Mouse (Mus musculus): ENCODE data around the gene Dixdc1. TPM values are rescaled to one million over a fixed set of nuclear protein-coding genes. Genes with fewer than 3 reads are reported as not detected.

Dixdc1 gene
- polyA plus RNA-seq, 1 experiment from 2014 or later = 11.9 TPM

DNA sequence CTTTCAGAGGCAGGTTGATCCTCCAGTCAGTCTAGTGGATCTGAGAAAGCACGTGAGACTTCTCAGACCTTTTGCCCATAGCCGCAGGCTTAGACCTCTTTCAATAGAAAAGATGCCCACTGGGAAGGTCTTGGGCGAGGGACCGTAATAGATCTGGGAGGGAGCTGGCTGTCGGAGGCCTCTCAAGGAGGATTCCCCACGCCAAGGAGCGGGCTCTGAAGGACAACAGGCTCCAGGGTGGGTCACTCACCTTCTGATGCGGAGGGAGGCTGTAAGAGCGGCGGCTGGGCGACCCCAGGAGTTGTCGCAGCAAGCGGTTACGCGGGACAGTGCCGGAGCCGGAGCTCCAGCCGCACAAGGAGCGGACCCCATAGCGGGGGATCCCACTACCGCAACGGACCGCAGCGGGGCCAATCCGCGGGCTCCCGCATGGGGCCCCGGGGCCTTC lies 80.4 kb downstream of the Dixdc1 start:
- Histone ChIP-seq H3K9ac (ENCODE audit: low read length) (peak overlapping the region; percentile 94), H3K27ac (replicated peaks in 1 of 2; ENCODE audit: control insufficient read depth in 1 of 2, insufficient read depth in 1 of 2, low read depth in 2 of 2, low read length in 2 of 2) (peak overlapping the region; percentile 73 to 91), H3K4me1 (ENCODE audit: control insufficient read depth in 2 of 2, insufficient read depth in 2 of 2, low read length in 2 of 2) (peaks cover 3% of the 10 kb centered on the region in 2 experiments; a peak in 3 of 4 replicates), H3K27me3 (ENCODE audit: control insufficient read depth, insufficient read depth, low read length) (no peaks in the 10 kb centered on the region), H3K9me3 (ENCODE audit: control insufficient read depth, low read length) (no peaks in the 10 kb centered on the region), H3K4me3 (ENCODE audit: control insufficient read depth in 1 of 2, insufficient read depth in 1 of 2, low read depth in 1 of 2, low read length in 2 of 2) (peak overlapping the region; percentile 64 to 78), H3K4me2 (ENCODE audit: low read length) (peak overlapping the region; percentile 67), H3K36me3 (ENCODE audit: control insufficient read depth, insufficient read depth, low read length) (peaks cover 38% of the 10 kb centered on the region)
- peak; percentile 64 for ATAC-seq (ENCODE audit: insufficient number of reproducible peaks, insufficient read depth, low FRiP score, low read depth)
- under 1% methylated on average over 28 of the region's 28 CpGs for WGBS

DNA sequence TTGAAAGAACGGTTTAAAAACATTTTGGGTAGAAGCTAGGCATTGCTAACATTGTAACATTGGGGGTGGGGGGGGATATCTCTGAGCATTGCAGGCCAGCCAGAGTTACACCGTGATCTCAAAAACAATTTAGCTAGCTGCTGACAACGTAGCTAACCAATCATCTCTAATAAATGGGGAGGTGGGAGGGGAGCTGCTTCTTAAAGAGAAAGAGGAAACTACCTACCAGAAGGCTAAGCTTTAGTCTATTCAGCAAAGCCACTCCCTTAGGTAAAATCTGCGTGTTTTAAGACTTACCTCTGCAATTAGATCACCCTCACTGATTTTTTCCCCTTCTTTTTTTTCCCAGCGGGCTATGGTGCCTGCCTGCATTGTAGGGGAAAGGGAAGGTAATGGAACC lies 80.9 kb downstream of the Dixdc1 start:
- Histone ChIP-seq H3K36me3 (ENCODE audit: control insufficient read depth, insufficient read depth, low read length) (peaks cover 44% of the 10 kb centered on the region), H3K9me3 (ENCODE audit: control insufficient read depth, low read length) (no peaks in the 10 kb centered on the region), H3K4me1 (ENCODE audit: control insufficient read depth in 2 of 2, insufficient read depth in 2 of 2, low read length in 2 of 2) (peaks cover 3% of the 10 kb centered on the region in 2 experiments; a peak in 3 of 4 replicates), H3K4me3 (ENCODE audit: control insufficient read depth in 1 of 2, insufficient read depth in 1 of 2, low read depth in 1 of 2, low read length in 2 of 2) (peak overlapping the region; percentile 64 to 78), H3K27me3 (ENCODE audit: control insufficient read depth, insufficient read depth, low read length) (no peaks in the 10 kb centered on the region), H3K4me2 (ENCODE audit: low read length) (peak overlapping the region; percentile 67), H3K9ac (ENCODE audit: low read length) (peak overlapping the region; percentile 94), H3K27ac (replicated peaks in 1 of 2; ENCODE audit: control insufficient read depth in 1 of 2, insufficient read depth in 1 of 2, low read depth in 2 of 2, low read length in 2 of 2) (peak overlapping the region in 1 of 2 experiments; percentile 91; a peak in 2 of 4 replicates)
- WGBS = 14% methylated on average over 5 of the region's 5 CpGs
- ATAC-seq (ENCODE audit: insufficient number of reproducible peaks, insufficient read depth, low FRiP score, low read depth) = no peak

DNA sequence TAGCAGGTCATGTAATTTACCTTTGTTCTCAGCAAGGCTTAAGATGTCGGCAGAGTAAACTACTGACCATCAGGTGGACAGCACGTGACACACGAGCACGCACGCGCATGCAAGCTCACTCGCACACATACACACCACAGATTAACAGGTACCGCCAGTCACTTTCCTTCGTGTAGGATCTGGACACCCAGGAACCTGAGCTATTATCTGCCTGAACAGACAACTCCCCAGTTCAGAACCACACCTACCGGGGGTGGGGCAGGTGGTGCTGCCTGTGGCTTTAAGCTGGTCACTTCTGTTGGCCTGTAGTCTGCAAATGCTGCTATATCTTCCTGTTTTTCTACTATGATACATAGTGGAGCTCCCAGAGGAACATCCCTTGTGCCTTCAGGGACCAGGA lies 88.8 kb downstream of the Dixdc1 start:
- H3K4me3 ChIP-seq (ENCODE audit: control insufficient read depth in 1 of 2, insufficient read depth in 1 of 2, low read depth in 1 of 2, low read length in 2 of 2) = no peak overlapping the region
- no peaks in the 10 kb centered on the region for H3K4me1 ChIP-seq (ENCODE audit: control insufficient read depth in 2 of 2, insufficient read depth in 2 of 2, low read length in 2 of 2)
- H3K27me3 ChIP-seq (ENCODE audit: control insufficient read depth, insufficient read depth, low read length) = no peaks in the 10 kb centered on the region
- no peak overlapping the region for H3K27ac ChIP-seq (replicated peaks in 1 of 2; ENCODE audit: control insufficient read depth in 1 of 2, insufficient read depth in 1 of 2, low read depth in 2 of 2, low read length in 2 of 2)
- 93% methylated on average over 10 of the region's 10 CpGs for WGBS
- H3K9ac ChIP-seq (ENCODE audit: low read length) = no peak overlapping the region
- H3K9me3 ChIP-seq (ENCODE audit: control insufficient read depth, low read length) = no peaks in the 10 kb centered on the region
- no peak for ATAC-seq (ENCODE audit: insufficient number of reproducible peaks, insufficient read depth, low FRiP score, low read depth)
- H3K36me3 ChIP-seq (ENCODE audit: control insufficient read depth, insufficient read depth, low read length) = peaks cover 98% of the 10 kb centered on the region
- no peak overlapping the region for H3K4me2 ChIP-seq (ENCODE audit: low read length)

DNA sequence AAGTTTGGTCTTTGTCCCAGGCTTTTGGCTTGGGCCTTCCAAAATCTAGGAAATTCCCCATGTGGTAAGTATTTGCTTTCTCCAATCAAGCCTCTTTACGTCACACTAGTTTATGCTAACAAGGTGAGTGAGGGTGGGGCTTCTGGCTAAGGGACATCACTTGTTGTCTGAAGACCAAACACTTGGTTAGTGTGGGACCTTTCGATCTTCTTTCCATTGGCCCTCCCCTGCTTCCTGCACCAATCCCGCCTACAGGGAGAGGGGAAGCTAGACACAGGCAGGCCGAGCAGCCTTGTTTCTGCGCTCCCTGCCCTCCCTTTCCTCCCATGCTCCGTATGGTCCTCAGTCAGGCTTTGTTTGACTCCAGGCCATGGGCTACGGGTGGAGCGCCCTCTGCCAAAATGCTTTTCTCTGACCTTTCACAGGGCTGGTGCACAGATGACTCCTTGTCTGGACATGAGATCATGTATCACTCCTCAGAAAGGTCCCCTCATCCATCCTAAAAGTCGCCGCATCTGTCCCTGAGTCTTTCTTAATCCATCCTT lies 92.4 kb downstream of the Dixdc1 start:
- Histone ChIP-seq H3K9ac (ENCODE audit: low read length) (no peak overlapping the region), H3K36me3 (ENCODE audit: control insufficient read depth, insufficient read depth, low read length) (peaks cover 98% of the 10 kb centered on the region), H3K27ac (replicated peaks in 1 of 2; ENCODE audit: control insufficient read depth in 1 of 2, insufficient read depth in 1 of 2, low read depth in 2 of 2, low read length in 2 of 2) (no peak overlapping the region), H3K27me3 (ENCODE audit: control insufficient read depth, insufficient read depth, low read length) (no peaks in the 10 kb centered on the region), H3K4me3 (ENCODE audit: control insufficient read depth in 1 of 2, insufficient read depth in 1 of 2, low read depth in 1 of 2, low read length in 2 of 2) (no peak overlapping the region), H3K4me2 (ENCODE audit: low read length) (no peak overlapping the region), H3K4me1 (ENCODE audit: control insufficient read depth in 2 of 2, insufficient read depth in 2 of 2, low read length in 2 of 2) (no peaks in the 10 kb centered on the region), H3K9me3 (ENCODE audit: control insufficient read depth, low read length) (no peaks in the 10 kb centered on the region)
- 84% methylated on average over 10 of the region's 10 CpGs for WGBS
- ATAC-seq (ENCODE audit: insufficient number of reproducible peaks, insufficient read depth, low FRiP score, low read depth) = no peak

DNA sequence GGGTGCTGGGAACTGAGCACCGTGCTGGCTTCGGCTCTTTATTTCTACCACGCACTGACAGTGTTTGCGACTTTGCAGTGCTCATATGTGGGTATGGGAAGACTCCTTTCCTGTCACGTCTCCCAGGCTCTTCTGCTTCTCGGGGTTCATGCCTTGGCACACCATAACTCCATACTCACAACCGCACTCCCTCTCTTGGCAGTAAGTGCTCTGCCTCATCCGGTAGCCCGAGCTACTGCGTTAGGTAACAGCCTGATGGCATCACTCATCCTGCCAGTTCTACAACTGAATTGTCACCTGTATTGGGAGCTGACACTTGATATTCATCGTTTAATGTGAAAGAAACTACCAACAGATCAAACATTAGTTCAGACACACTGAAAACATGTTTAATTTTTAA lies 105.0 kb downstream of the Dixdc1 start:
- H3K9ac ChIP-seq (ENCODE audit: low read length) = no peak overlapping the region
- no peak overlapping the region for H3K4me3 ChIP-seq (ENCODE audit: control insufficient read depth in 1 of 2, insufficient read depth in 1 of 2, low read depth in 1 of 2, low read length in 2 of 2)
- no peaks in the 10 kb centered on the region for H3K27me3 ChIP-seq (ENCODE audit: control insufficient read depth, insufficient read depth, low read length)
- WGBS = 95% methylated on average over 11 of the region's 11 CpGs
- peaks cover 62% of the 10 kb centered on the region for H3K36me3 ChIP-seq (ENCODE audit: control insufficient read depth, insufficient read depth, low read length)
- no peak overlapping the region for H3K27ac ChIP-seq (replicated peaks in 1 of 2; ENCODE audit: control insufficient read depth in 1 of 2, insufficient read depth in 1 of 2, low read depth in 2 of 2, low read length in 2 of 2)
- ATAC-seq (ENCODE audit: insufficient number of reproducible peaks, insufficient read depth, low FRiP score, low read depth) = no peak
- no peaks in the 10 kb centered on the region for H3K4me1 ChIP-seq (ENCODE audit: control insufficient read depth in 2 of 2, insufficient read depth in 2 of 2, low read length in 2 of 2)
- no peak overlapping the region for H3K4me2 ChIP-seq (ENCODE audit: low read length)
- no peaks in the 10 kb centered on the region for H3K9me3 ChIP-seq (ENCODE audit: control insufficient read depth, low read length)

DNA sequence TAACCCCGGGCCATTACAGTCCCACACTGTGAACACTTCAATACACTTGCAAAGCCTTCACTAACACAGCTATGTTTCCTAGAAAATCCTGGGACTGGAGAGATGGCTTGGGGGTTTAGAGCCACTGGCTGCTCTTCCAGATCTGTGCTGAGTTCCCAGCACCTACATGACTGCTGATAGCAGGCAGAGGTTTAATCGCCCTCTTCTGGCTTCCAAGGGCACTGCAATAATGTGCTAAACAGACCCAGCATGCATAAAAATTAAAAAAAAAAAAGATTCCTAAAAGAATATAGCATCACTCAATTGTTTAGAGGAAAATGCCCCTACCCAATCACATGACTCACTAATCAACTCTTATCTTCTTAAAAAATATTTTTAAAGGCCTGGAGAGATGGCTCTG lies 106.3 kb downstream of the Dixdc1 start:
- no peak overlapping the region for H3K4me2 ChIP-seq (ENCODE audit: low read length)
- H3K4me3 ChIP-seq (ENCODE audit: control insufficient read depth in 1 of 2, insufficient read depth in 1 of 2, low read depth in 1 of 2, low read length in 2 of 2) = no peak overlapping the region
- no peak overlapping the region for H3K9ac ChIP-seq (ENCODE audit: low read length)
- ATAC-seq (ENCODE audit: insufficient number of reproducible peaks, insufficient read depth, low FRiP score, low read depth) = no peak
- no peaks in the 10 kb centered on the region for H3K27me3 ChIP-seq (ENCODE audit: control insufficient read depth, insufficient read depth, low read length)
- 54% methylated on average over 2 of the region's 2 CpGs for WGBS
- no peak overlapping the region for H3K27ac ChIP-seq (replicated peaks in 1 of 2; ENCODE audit: control insufficient read depth in 1 of 2, insufficient read depth in 1 of 2, low read depth in 2 of 2, low read length in 2 of 2)
- no peaks in the 10 kb centered on the region for H3K4me1 ChIP-seq (ENCODE audit: control insufficient read depth in 2 of 2, insufficient read depth in 2 of 2, low read length in 2 of 2)
- H3K36me3 ChIP-seq (ENCODE audit: control insufficient read depth, insufficient read depth, low read length) = peaks cover 51% of the 10 kb centered on the region
- H3K9me3 ChIP-seq (ENCODE audit: control insufficient read depth, low read length) = no peaks in the 10 kb centered on the region

DNA sequence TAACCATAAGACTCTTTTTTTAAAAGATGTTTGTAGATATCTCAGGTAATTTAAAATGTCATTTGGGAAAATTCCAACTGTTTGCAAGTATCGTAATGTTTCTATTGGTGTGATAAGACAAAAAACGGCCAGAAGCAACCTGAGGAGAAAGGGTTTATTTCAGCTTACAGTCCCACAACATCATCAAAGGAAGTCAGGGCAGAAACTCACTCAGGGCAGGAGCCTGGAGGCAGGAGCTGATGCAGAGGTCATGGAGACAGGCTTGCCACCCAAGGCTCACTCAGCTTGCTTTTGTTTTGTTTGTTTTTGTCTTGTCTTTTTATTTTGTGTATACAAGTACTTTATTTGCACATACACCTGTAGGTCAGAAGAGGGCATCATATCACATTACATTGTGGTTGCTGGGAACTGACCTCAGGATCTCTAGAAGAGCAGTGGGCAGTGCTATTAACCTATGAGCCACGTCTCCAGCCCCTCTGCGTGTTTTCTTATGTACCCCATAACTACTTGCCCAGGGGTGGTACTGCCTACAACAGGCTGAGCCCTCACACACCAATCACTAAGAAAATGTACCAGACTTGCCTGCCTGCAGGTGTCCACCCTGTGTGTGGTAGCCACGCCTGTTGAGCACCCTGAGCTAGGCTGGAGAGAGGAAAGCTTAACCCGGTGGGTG lies 107.2 kb downstream of the Dixdc1 start:
- Histone ChIP-seq H3K4me1 (ENCODE audit: control insufficient read depth in 2 of 2, insufficient read depth in 2 of 2, low read length in 2 of 2) (no peaks in the 10 kb centered on the region), H3K36me3 (ENCODE audit: control insufficient read depth, insufficient read depth, low read length) (peaks cover 42% of the 10 kb centered on the region), H3K9ac (ENCODE audit: low read length) (no peak overlapping the region), H3K9me3 (ENCODE audit: control insufficient read depth, low read length) (no peaks in the 10 kb centered on the region), H3K27ac (replicated peaks in 1 of 2; ENCODE audit: control insufficient read depth in 1 of 2, insufficient read depth in 1 of 2, low read depth in 2 of 2, low read length in 2 of 2) (no peak overlapping the region), H3K4me2 (ENCODE audit: low read length) (no peak overlapping the region), H3K27me3 (ENCODE audit: control insufficient read depth, insufficient read depth, low read length) (no peaks in the 10 kb centered on the region), H3K4me3 (ENCODE audit: control insufficient read depth in 1 of 2, insufficient read depth in 1 of 2, low read depth in 1 of 2, low read length in 2 of 2) (no peak overlapping the region)
- WGBS = 89% methylated on average over 6 of the region's 6 CpGs
- no peak for ATAC-seq (ENCODE audit: insufficient number of reproducible peaks, insufficient read depth, low FRiP score, low read depth)

Data from heart, embryonic 14.5 days (tissue).